Mouse (Mus musculus) gastrocnemius, adult 2 months (tissue): ENCODE data around the gene Gm20604. TPM values are rescaled to one million over a fixed set of nuclear protein-coding genes. Genes with fewer than 3 reads are reported as not detected.

Source experiments
- DNase-seq: peaks from one replicate; pipeline ENCODE4 v3.0.0; 2022
- H3K27ac ChIP-seq: fragments of 200-600 bp; 2 replicates; pipeline ENCODE4 v1.8.1; 2022; ENCODE audit warnings: mild to moderate bottlenecking
- H3K4me3 ChIP-seq: fragments of 200-600 bp; 2 replicates; pipeline ENCODE4 v1.8.1; 2022; ENCODE audit warnings: mild to moderate bottlenecking, moderate library complexity
- CTCF ChIP-seq: fragments of 200-600 bp; IDR thresholded peaks from 2 replicates; pipeline ENCODE4 v1.8.1; 2022; ENCODE audit warnings: antibody characterized with exemption, mild to moderate bottlenecking, moderate library complexity
- intact Hi-C: fragments of 180-260 bp; cut with DNase I; formaldehyde crosslinking; loops from one replicate; pipeline ENCODE4 v1.15.1; 2025
- total RNA-seq, 2 experiments: library from RNA; stranded (reverse); gene quantifications; 2 replicates each; pipeline ENCODE4 v1.2.3; 2021

Gene Gm20604
- total RNA-seq, 2 experiments from 2014 or later: 1.9 to 3.7 TPM

DNA sequence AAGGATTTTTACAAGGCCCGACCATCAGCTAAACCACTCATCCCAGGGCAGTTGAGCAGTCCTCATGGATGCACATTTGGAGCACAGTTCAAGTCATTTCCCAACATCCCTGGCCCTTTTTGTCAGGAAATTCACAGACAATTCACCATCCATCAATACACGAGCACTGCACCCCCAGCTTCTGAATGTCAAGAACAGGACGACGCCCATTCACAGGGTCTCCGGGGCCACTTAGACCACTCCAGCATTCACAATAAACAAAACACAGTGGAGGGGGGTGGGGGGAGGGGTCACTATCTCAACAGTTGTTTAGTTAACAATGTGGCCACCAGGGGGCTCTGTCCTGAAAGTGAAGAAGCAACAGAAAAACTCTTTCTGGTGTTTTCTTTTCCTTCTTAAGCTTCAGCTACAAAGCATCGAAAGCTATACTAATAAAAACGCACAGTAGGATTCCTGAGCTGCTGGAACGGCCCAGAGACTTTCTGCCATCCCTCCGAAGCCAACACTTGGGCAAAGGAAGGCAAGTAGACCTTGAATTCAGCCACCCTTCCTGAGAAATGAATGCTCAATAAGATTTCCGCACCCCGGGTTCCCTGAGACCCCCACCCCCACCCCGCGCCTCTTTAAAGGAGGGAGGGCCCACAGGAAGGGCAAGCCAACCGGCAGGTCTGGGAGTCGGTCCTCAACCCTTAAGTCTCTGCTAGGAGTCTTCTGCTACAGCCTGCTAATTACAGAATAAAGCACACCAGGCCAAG is 55.9 kb downstream of the Gm20604 start:
- peak overlapping the region; percentile 97 for H3K4me3 ChIP-seq
- peak; percentile 83 for DNase-seq
- H3K27ac ChIP-seq: peak overlapping the region; percentile 91
- peak; percentile 81 for TF ChIP-seq CTCF
- intact Hi-C loops: loop anchor here (5.0 kb wide), 1 partner anchor 80 kb away; no protein-coding TSS in a partner anchor

DNA sequence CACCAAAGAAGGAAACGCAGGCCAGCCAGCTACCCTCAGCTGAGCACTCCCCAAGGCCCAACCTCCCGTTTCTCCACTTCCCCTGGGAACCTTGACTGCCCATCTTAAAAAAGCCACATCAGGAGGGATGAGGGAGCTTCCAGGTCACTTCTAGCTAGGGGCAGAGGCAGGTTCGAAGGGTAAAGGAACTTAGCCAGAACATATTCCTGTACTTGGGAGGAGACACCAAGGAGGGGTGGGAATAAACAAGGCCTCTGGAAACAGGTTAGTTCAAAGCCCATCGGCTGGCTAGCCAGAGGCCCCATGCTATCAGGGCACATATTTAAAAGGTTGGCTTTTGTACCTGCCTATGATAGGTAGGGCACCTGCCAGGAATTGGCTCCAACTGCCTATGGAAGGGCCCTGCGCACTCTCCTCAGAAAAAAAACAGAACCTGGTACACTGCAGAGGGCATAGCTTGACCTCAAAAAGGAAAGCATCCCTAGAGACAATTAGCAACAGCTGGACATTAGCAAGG is 56.7 kb downstream of the Gm20604 start:
- intact Hi-C loops: loop anchor here (5.0 kb wide), 1 partner anchor 79 kb away; no protein-coding TSS in a partner anchor

DNA sequence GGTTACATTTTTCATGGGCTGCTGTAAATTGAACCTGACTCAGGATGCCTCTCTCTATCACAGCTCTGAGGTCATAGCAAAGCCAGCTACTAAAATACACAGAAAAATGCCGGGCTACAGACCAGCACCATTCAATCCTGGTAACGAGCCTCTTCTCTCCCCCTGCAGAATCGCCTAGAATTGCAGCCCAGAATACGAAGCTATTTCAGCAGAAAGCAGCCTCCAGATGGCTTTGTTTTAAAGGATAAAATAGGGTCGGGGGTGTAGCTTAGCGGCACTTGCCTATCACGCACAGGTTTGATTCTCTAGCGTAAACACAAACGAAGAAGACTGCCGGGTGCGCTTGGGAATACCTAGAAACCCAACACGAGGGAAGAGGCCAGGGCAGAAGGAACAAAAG is 58.0 kb downstream of the Gm20604 start:
- intact Hi-C loops: loop anchor here (5.0 kb wide), 1 partner anchor 78 kb away; no protein-coding TSS in a partner anchor
- DNase-seq: no peak
- TF ChIP-seq CTCF: no peak
- Histone ChIP-seq H3K4me3 (no peak overlapping the region), H3K27ac (no peak overlapping the region)

More for the DNA sequence above, 56.7 kb downstream of the Gm20604 start:
- no peak for DNase-seq
- Histone ChIP-seq H3K27ac (no peak overlapping the region; the same call in 1 of the 2 replicates), H3K4me3 (no peak overlapping the region)
- no peak for TF ChIP-seq CTCF

DNA sequence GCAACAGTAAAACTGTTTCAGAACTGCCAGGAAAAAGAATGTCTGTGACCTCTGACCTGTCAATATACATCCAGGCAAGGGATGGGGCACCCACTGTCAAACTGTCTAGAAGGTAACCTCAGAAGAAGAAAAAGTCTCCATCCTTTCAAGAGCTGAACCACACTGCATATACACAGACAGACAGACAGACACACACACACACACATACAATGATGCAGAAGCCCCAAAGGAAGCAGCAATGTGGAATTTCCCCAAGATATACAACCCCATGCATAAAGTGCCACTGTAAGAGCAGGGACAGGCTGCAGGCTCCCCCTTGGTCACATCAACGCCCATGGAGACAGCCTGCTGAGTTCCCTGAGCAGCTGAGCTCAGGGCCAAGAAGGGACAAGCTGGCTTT is 59.3 kb downstream of the Gm20604 start:
- H3K27ac ChIP-seq: no peak overlapping the region
- intact Hi-C loops: no loop called here
- no peak for TF ChIP-seq CTCF

DNA sequence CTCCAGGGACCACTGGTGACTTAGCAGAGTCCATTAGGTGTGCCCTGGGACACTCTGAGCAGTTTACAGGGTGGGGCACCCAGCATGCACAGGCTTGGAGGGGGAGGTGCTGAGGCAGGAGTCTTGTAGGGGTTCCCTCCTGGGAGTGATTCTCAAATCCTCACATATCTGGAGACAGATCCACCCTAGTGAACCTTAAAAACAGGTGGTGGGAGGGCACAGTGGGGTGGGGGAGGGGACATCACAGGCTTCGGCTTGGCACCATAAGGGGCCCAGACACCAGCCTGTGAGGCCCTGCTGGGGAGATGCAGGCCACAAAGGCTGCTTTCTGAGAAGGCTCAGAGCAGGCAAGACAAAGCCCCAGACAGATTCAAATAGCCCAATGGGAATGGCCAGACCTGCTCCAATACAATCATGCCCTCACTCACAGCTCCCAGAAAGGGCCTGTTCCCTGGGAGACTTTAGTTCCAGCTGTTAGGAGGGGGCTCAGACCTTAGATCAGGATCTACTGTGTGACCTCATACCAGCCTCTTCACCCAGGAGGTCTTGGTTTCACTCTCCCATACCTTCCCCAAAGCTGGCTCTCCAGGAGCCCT is 60.3 kb downstream of the Gm20604 start:
- TF ChIP-seq CTCF: no peak
- Histone ChIP-seq H3K27ac (no peak overlapping the region), H3K4me3 (no peak overlapping the region)
- no peak for DNase-seq
- intact Hi-C loops: no loop called here

More for the DNA sequence above, 59.3 kb downstream of the Gm20604 start:
- DNase-seq: no peak
- H3K4me3 ChIP-seq: no peak overlapping the region

DNA sequence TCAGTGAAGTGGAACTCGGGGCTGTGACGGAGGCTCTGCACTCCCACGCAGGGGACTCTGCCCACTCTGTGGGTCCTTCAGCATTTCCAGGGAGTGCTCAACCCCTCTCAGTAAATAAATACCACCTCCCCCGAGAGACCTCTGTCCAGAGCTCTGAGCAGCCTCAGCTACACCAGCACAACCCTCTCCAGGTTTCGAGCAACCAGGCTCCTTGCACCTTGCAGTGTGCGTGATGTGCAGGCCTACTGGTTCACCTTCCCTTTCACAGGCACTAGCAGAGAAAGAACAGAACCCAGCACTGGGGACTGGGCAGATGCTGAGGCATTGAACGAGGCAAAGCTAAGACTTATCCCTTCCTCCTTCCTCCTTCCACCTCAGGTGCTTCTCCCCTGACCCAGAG is 61.1 kb downstream of the Gm20604 start:
- no peak overlapping the region for H3K4me3 ChIP-seq
- no peak overlapping the region for H3K27ac ChIP-seq
- no peak for TF ChIP-seq CTCF
- no peak for DNase-seq
- intact Hi-C loops: no loop called here

DNA sequence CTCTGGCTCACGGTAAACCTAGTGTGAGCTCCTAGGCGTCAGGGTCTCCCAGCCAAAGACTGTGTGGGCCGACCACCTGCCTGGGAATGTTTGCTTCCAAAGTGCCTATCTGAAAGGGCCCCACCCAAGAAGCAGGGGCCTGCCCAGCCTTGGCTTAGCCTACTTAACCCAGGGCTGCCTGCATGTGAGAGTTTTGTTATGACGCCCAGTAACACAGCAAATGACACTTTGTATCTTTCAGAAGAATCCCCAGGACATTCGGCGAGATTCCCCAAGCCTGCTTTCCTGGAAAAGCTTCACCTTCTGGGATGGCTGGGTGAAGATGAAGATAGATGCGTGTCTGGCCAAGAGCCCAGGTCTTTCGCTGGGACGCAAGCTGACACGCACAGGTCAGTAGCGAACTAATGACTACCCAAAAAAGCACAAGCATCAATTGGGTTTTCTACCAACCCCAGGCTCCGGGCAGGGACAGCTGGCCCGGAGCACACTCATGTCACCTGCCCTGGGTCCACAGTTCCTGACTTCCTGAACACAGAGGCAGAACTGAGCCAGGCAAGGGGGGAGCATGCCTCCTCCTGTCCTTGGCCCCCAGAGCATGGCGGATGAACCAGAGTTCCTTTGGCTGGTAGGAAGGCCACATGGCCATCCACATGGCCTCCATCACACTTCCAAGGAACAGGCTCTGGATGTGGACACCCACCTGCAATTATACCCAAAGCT is 61.7 kb downstream of the Gm20604 start:
- intact Hi-C loops: no loop called here
- no peak for DNase-seq
- no peak for TF ChIP-seq CTCF
- Histone ChIP-seq H3K27ac (peak overlapping the region; percentile 49), H3K4me3 (no peak overlapping the region)

DNA sequence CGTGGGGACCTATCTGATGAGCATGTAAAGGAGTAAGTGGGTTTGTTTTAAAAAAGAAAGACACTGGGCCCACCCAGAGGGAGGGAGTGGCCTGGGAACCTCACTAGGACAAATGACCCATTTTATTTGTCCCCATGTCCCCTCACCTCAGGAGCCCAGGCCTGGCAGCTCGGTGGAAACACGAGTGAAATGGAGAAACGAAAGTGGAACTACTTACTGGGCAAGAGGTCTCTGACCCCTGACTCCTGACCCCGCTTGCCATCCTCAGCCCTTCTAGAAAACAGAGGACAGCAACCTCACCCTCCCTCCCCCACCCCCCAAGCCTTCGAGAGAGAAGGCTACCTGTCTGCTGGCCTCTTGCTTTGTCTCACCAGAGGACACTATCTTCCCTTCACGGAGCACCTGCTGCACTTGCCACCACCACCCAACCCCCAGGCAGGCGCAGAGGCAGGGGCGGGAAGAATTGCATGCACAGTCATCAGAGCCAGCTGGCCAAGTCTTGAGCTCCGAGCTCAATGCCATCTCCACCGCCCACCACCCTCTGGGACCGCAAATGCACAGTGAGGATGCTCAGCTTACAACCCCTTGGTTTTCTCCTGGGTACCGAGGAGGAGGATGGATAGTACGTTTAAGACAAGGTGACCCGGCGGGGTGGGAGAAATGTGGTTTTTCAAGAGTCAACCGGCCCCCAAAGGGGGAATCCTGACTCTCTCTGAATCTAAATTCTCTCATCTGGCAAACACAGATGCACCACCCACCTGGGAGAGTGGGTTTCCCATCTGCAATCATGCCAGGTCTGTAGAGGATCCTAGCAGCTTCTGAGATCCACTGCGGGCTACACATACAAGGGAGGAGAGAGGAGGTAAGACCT is 62.9 kb downstream of the Gm20604 start:
- intact Hi-C loops: no loop called here
- no peak for TF ChIP-seq CTCF
- peak overlapping the region; percentile 49; the same call in 1 of the 2 replicates for H3K27ac ChIP-seq
- no peak for DNase-seq
- no peak overlapping the region for H3K4me3 ChIP-seq

DNA sequence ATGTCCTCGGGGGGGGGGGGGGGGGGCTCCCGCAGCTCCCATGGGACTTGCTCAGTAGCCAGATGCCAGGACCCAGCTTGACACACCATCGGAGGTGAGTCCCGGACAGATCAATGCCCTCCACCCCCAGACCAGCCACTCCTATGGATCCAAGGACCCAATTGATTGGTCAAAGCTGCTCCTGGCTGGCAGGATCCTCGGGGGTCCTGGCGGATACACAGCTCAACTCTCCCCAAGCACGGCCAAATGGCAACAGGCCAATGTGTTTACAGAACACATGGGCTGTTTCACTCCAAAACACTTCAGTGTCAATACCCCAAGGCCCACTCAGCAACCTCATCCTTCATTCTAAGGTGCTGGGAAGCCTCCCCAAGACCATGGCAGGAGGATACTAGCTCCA is 66.7 kb downstream of the Gm20604 start:
- intact Hi-C loops: no loop called here
- TF ChIP-seq CTCF: no peak
- Histone ChIP-seq H3K4me3 (no peak overlapping the region), H3K27ac (no peak overlapping the region)
- DNase-seq: no peak

Other genes starting within 250 kb of the Gm20604 start
- not detected for gene Chga, start 203.7 kb downstream of the Gm20604 start, total RNA-seq
- 1 to 10 TPM; 6.5 to 6.6 TPM for gene Itpk1, start 53.7 kb downstream of the Gm20604 start, total RNA-seq
- gene Moap1, start 15.0 kb downstream of the Gm20604 start, total RNA-seq: 1 to 10 TPM; 4.8 to 5.5 TPM
- gene Tmem251, start 14.9 kb downstream of the Gm20604 start, total RNA-seq: 1 to 10 TPM; 2.3 to 3.5 TPM
- gene Gm28051, start 907 bp downstream of the Gm20604 start, total RNA-seq: not detected
- 10 to 100 TPM in 1 of 2 experiments, 1 to 10 TPM in 1; 7.7 to 11.3 TPM for gene Gon7, start 869 bp downstream of the Gm20604 start, total RNA-seq
- 10 to 100 TPM; 14.1 to 15.6 TPM for gene Ubr7, start 705 bp downstream of the Gm20604 start, total RNA-seq
- 10 to 100 TPM; 17.1 to 19.6 TPM for gene Btbd7, start 119.8 kb upstream of the Gm20604 start, total RNA-seq
- not detected for gene Cox8c, start 140.6 kb upstream of the Gm20604 start, total RNA-seq
- gene Unc79, start 190.2 kb upstream of the Gm20604 start, total RNA-seq: not detected